Mouse (Mus musculus): ENCODE measurements around the gene Wdfy1.

DNA sequence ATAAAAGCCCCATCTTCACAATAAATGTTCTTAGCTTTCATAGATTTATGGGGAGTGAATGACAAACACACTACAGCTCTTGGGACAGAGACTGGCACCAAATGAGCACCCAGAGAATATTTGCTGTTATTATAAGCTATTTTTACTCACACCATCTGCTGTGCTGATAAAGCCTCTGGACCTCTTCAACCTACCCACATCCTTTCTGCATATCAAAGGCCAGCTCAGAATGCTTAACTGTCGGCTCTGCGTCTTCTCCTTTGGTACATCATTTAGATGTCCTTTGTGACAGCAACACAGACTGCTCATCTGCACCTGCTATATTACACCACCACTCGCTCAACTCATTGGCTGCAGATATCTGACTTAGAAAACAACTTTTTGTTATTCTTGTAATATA, 21.1 kb upstream of the Wdfy1 start:
- TF ChIP-seq CTCF (IDR thresholded peaks at IDR 0.05; ENCODE audit: insufficient read depth, low read depth, low read length) = no peak
- TF ChIP-seq POLR2A (IDR thresholded peaks at IDR 0.05; ENCODE audit: insufficient read depth, low read depth, low read length) = no peak
